Mouse (Mus musculus): ENCODE results near the gene Nol10. TPM values are rescaled to one million over a fixed set of nuclear protein-coding genes. Genes with fewer than 3 reads are reported as not detected.

Gene Nol10
- 25.9 and 26.1 TPM in 2 replicates for polyA plus RNA-seq (2015; fragmentation: Nextera tagmentation; extraction: Ambion mirVana)

- Histone ChIP-seq H3K4me2 (replicated peaks) (peak within 1 kb of the TSS; percentile 88), H3K9ac (peak within 1 kb of the TSS; percentile 79), H3K27ac (0 out of 2 replicates have a peak within 1 kb of the TSS, but pooled peaks have one; percentile 33), H3K4me1 (peaks cover 13% of the 10 kb centered on the region), H3K4me3 (peak within 1 kb of the TSS; percentile 84), H3K9me3 (no peaks in the 10 kb centered on the region), H3K36me3 (peaks cover 28% of the 10 kb centered on the region), H3K27me3 (no peaks in the 10 kb centered on the region)
- peak; percentile 96 for ATAC-seq (ENCODE audit: low FRiP score, low read depth)
- under 1% methylated on average over 42 of the region's 42 CpGs for WGBS
Measured at GRCm38 (mm10) chr12:17348048-17349036, at the start of gene Nol10. Gene Nol10, plus strand, starts transcription at chr12:17348458.

- H3K36me3 ChIP-seq = no peaks in the 10 kb centered on the region
- no peak overlapping the region for H3K27ac ChIP-seq
- H3K27me3 ChIP-seq = no peaks in the 10 kb centered on the region
- WGBS = 96% methylated on average over 1 of the region's 1 CpGs
- no peaks in the 10 kb centered on the region for H3K4me1 ChIP-seq
- no peak for ATAC-seq (ENCODE audit: low FRiP score, low read depth)
- no peaks in the 10 kb centered on the region for H3K9me3 ChIP-seq
- H3K9ac ChIP-seq = no peak overlapping the region
- no peak overlapping the region for H3K4me3 ChIP-seq
- H3K4me2 ChIP-seq (replicated peaks) = no peak overlapping the region
Measured at GRCm38 (mm10) chr12:17299902-17300301, 48.4 kb upstream of the Nol10 start.

- H3K9me3 ChIP-seq = no peaks in the 10 kb centered on the region
- H3K27ac ChIP-seq = no peak overlapping the region
- no peaks in the 10 kb centered on the region for H3K27me3 ChIP-seq
- no peak overlapping the region for H3K4me3 ChIP-seq
- H3K4me1 ChIP-seq = no peaks in the 10 kb centered on the region
- no peak overlapping the region for H3K9ac ChIP-seq
- H3K4me2 ChIP-seq (replicated peaks) = no peak overlapping the region
- no peak for ATAC-seq (ENCODE audit: low FRiP score, low read depth)
- no peaks in the 10 kb centered on the region for H3K36me3 ChIP-seq
- 85% methylated on average over 7 of the region's 7 CpGs for WGBS
Measured at GRCm38 (mm10) chr12:17305445-17305844, 42.8 kb upstream of the Nol10 start.

- Histone ChIP-seq H3K4me3 (no peak overlapping the region), H3K9ac (no peak overlapping the region), H3K9me3 (no peaks in the 10 kb centered on the region), H3K4me2 (replicated peaks) (no peak overlapping the region), H3K36me3 (no peaks in the 10 kb centered on the region), H3K27me3 (no peaks in the 10 kb centered on the region), H3K27ac (no peak overlapping the region), H3K4me1 (no peaks in the 10 kb centered on the region)
- WGBS = 37% methylated on average over 4 of the region's 4 CpGs
- ATAC-seq (ENCODE audit: low FRiP score, low read depth) = no peak
Measured at GRCm38 (mm10) chr12:17308246-17308645, 40.0 kb upstream of the Nol10 start.

GRCm38 (mm10) chr12:17310852-17311839 is 37.1 kb upstream of the Nol10 start:
- no peak for ATAC-seq (ENCODE audit: low FRiP score, low read depth)
- Histone ChIP-seq H3K9me3 (no peaks in the 10 kb centered on the region), H3K4me1 (no peaks in the 10 kb centered on the region), H3K4me2 (replicated peaks) (no peak overlapping the region), H3K4me3 (no peak overlapping the region), H3K36me3 (no peaks in the 10 kb centered on the region), H3K27ac (no peak overlapping the region), H3K9ac (no peak overlapping the region), H3K27me3 (no peaks in the 10 kb centered on the region)
- WGBS = 74% methylated on average over 16 of the region's 16 CpGs

- WGBS = 88% methylated on average over 5 of the region's 5 CpGs
Measured at GRCm38 (mm10) chr12:17316096-17316495, 32.2 kb upstream of the Nol10 start.

GRCm38 (mm10) chr12:17317970-17318369 is 30.3 kb upstream of the Nol10 start:
- no peaks in the 10 kb centered on the region for H3K36me3 ChIP-seq
- H3K4me3 ChIP-seq = no peak overlapping the region
- H3K9ac ChIP-seq = no peak overlapping the region
- peaks cover 15% of the 10 kb centered on the region for H3K27me3 ChIP-seq
- H3K9me3 ChIP-seq = no peaks in the 10 kb centered on the region
- no peak overlapping the region for H3K4me2 ChIP-seq (replicated peaks)
- 59% methylated on average over 4 of the region's 4 CpGs for WGBS
- no peaks in the 10 kb centered on the region for H3K4me1 ChIP-seq
- no peak overlapping the region for H3K27ac ChIP-seq
- no peak for ATAC-seq (ENCODE audit: low FRiP score, low read depth)

More at GRCm38 (mm10) chr12:17316096-17316495, 32.2 kb upstream of the Nol10 start:
- Histone ChIP-seq H3K27ac (no peak overlapping the region), H3K4me1 (no peaks in the 10 kb centered on the region), H3K4me3 (no peak overlapping the region), H3K4me2 (replicated peaks) (no peak overlapping the region), H3K9ac (no peak overlapping the region), H3K36me3 (no peaks in the 10 kb centered on the region), H3K9me3 (no peaks in the 10 kb centered on the region), H3K27me3 (no peaks in the 10 kb centered on the region)
- ATAC-seq (ENCODE audit: low FRiP score, low read depth) = no peak

- H3K4me2 ChIP-seq (replicated peaks) = no peak overlapping the region
- 76% methylated on average over 3 of the region's 3 CpGs for WGBS
- H3K4me1 ChIP-seq = no peaks in the 10 kb centered on the region
- no peak for ATAC-seq (ENCODE audit: low FRiP score, low read depth)
- H3K4me3 ChIP-seq = no peak overlapping the region
- no peak overlapping the region for H3K9ac ChIP-seq
- H3K36me3 ChIP-seq = no peaks in the 10 kb centered on the region
- peaks cover 20% of the 10 kb centered on the region for H3K27me3 ChIP-seq
- H3K27ac ChIP-seq = no peak overlapping the region
- no peaks in the 10 kb centered on the region for H3K9me3 ChIP-seq
Measured at GRCm38 (mm10) chr12:17318453-17318852, 29.8 kb upstream of the Nol10 start.

GRCm38 (mm10) chr12:17324549-17325470 is 23.4 kb upstream of the Nol10 start:
- H3K36me3 ChIP-seq = no peaks in the 10 kb centered on the region
- H3K27me3 ChIP-seq = peaks cover 71% of the 10 kb centered on the region
- no peak overlapping the region for H3K27ac ChIP-seq
- WGBS = 4% methylated on average over 51 of the region's 51 CpGs
- peak overlapping the region; percentile 46 for H3K4me3 ChIP-seq
- peak overlapping the region; percentile 60 for H3K9ac ChIP-seq
- no peaks in the 10 kb centered on the region for H3K9me3 ChIP-seq
- H3K4me2 ChIP-seq (replicated peaks) = peak overlapping the region; percentile 85
- ATAC-seq (ENCODE audit: low FRiP score, low read depth) = no peak
- H3K4me1 ChIP-seq = peaks cover 11% of the 10 kb centered on the region; the same call in 1 of the 2 replicates

GRCm38 (mm10) chr12:17329259-17329658 is 19.0 kb upstream of the Nol10 start, which contains the start of gene Atp6v1c2:
Gene Atp6v1c2, minus strand, starts transcription at chr12:17329359.
- Histone ChIP-seq H3K36me3 (no peaks in the 10 kb centered on the region), H3K9me3 (no peaks in the 10 kb centered on the region), H3K27me3 (peaks cover 44% of the 10 kb centered on the region), H3K4me2 (replicated peaks) (no peak within 1 kb of the TSS), H3K9ac (no peak within 1 kb of the TSS), H3K4me3 (no peak within 1 kb of the TSS), H3K27ac (no peak within 1 kb of the TSS), H3K4me1 (peaks cover 8% of the 10 kb centered on the region; the same call in 1 of the 2 replicates)
- no peak for ATAC-seq (ENCODE audit: low FRiP score, low read depth)
- WGBS = 66% methylated on average over 3 of the region's 3 CpGs

- no peak for ATAC-seq (ENCODE audit: low FRiP score, low read depth)
- H3K4me3 ChIP-seq = no peak overlapping the region
- H3K36me3 ChIP-seq = no peaks in the 10 kb centered on the region
- WGBS = 26% methylated on average over 1 of the region's 1 CpGs
- H3K9me3 ChIP-seq = no peaks in the 10 kb centered on the region
- H3K9ac ChIP-seq = no peak overlapping the region
- no peak overlapping the region for H3K27ac ChIP-seq
- peaks cover 18% of the 10 kb centered on the region for H3K27me3 ChIP-seq
- H3K4me2 ChIP-seq (replicated peaks) = no peak overlapping the region
- H3K4me1 ChIP-seq = no peaks in the 10 kb centered on the region
Measured at GRCm38 (mm10) chr12:17333459-17333858, 14.8 kb upstream of the Nol10 start.

All from limb, embryonic 13.5 days (tissue).